Mouse (Mus musculus) liver, adult 10 weeks (tissue): ENCODE data around the gene AA467197. TPM values are rescaled to one million over a fixed set of nuclear protein-coding genes. Genes with fewer than 3 reads are reported as not detected.

Experiments
- polyA plus RNA-seq: library from polyadenylated mRNA; stranded (reverse); fragments of 350-450 nt; fragmentation: Illumina TruSeq; extraction: RNeasy Lipid Tissue Mini Kit (QIAGEN cat#74804); gene quantifications from one replicate; pipeline ENCODE4 v1.2.3, GENCODE M21; 2014; ENCODE audit warnings: low read depth, low replicate concordance

Gene AA467197
- not detected for polyA plus RNA-seq

GRCm38 (mm10) chr2:122636686-122637085 is at the start of gene AA467197:
Gene AA467197 (plus strand): TSS chr2:122636986.

GRCm38 (mm10) chr2:122610746-122611653 is 25.8 kb upstream of the AA467197 start, which contains the start of gene Gatm:
Gene Gatm (minus strand): TSS chr2:122611303.

Other genes with a start within 250 kb of the AA467197 start
- 1.2 TPM for gene Slc28a2, start 210.5 kb upstream of the AA467197 start, polyA plus RNA-seq
- not detected for gene Gm14085, start 152.0 kb upstream of the AA467197 start, polyA plus RNA-seq
- gene Gatm, start 25.7 kb upstream of the AA467197 start, polyA plus RNA-seq, result 18.7 TPM
- gene Slc30a4, start 65.7 kb downstream of the AA467197 start, polyA plus RNA-seq, result 17.3 TPM
- gene Bloc1s6, start 101.5 kb downstream of the AA467197 start, polyA plus RNA-seq, result 23.4 TPM
- gene Sqor, start 128.3 kb downstream of the AA467197 start, polyA plus RNA-seq, result 218 TPM